In the genomic region with DNA sequence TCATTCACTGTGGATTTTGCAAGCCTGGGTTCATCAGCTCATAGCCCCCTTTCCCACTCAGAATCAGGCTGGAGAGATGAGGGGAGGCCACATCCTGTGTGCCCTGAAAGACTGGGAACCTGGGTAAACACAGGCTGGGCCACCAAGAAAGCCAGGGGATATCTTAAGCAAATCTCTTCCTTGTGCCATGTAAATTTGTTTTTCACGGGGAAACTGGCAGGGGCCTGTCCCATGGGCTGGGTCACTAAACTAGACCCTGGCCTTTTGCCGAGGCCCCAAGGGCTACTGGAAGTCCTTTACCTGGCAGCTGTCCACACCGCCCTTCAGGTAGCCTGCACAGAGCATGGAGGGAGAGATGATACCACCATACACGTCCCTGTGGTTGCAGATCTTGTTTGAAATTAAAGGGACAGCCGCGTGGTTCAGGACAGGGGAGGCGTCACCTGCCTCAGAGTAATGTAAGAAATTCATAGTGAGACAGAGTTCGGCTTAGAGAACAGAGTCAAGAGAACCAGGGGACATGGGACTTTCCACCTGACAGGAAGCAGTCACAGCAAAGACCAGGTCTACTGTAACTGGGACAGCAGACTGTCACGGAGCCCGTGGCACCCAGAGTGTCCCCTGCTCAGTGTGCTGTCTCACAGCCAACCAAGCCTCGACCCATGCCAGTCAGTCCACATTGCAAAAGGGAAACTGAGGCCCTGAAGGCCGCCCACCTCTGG, we compare ENCODE assay signal across 20 mouse cellular contexts. TPM values are rescaled to one million over a fixed set of nuclear protein-coding genes. Genes with fewer than 3 reads are reported as not detected.
A peak's percentile ranks its signal among the peaks of the same experiment; 100 is the strongest.
DNase-seq lines count a peak whose midpoint lies in the region; ATAC-seq lines count a peak whose summit lies in the region.
"Had no signal": no experiment of that assay in that cellular context is flagged by ENCODE, and none has a peak within 500 bp of the region (broad histone marks: within the 10 kb centered on the region; RNA-seq: fewer than 3 reads in every experiment).

No protein-coding gene starts in this region.

- no peaks in the 10 kb centered on the region for H3K9me3 ChIP-seq in liver, embryonic 12.5 days (replicated peaks)
- H3K9me3 ChIP-seq: embryonic facial prominence, embryonic 15.5 days; forebrain, embryonic 12.5 days; neural tube, embryonic 15.5 days had no signal

- ATAC-seq in inflammation-experienced regulatory T-cells, adult 6 months: peak; percentile 85
- no peak for ATAC-seq in liver, embryonic 12.5 days

- peak; percentile 52 for DNase-seq in thymus, postnatal 0 days (ENCODE audit: low spot score)
- no peak for DNase-seq in thymus, postnatal 10 days (ENCODE audit: low spot score in 2 of 2)
- peak; percentile 18 for DNase-seq in lung, postnatal 25 days (ENCODE audit: low spot score)
- peak; percentile 44 for DNase-seq in thymus, postnatal 25 days
- no peak for DNase-seq in gastrocnemius, postnatal 36 days
- DNase-seq: spleen, adult 18-20 months had no signal

- H3K4me2 ChIP-seq in liver, embryonic 12.5 days: no peak overlapping the region
- H3K4me2 ChIP-seq: embryonic facial prominence, embryonic 15.5 days; forebrain, embryonic 12.5 days; neural tube, embryonic 15.5 days had no signal

- no peaks in the 10 kb centered on the region for H3K36me3 ChIP-seq in liver, embryonic 12.5 days
- H3K36me3 ChIP-seq: embryonic facial prominence, embryonic 15.5 days; forebrain, embryonic 12.5 days; neural tube, embryonic 15.5 days had no signal

- no peak overlapping the region for H3K4me3 ChIP-seq in liver, embryonic 12.5 days
- H3K4me3 ChIP-seq: embryonic facial prominence, embryonic 15.5 days; forebrain, embryonic 12.5 days; neural tube, embryonic 15.5 days had no signal

- intact Hi-C loops in gastrocnemius, postnatal 36 days (cut with DNase I): no loop called here

- WGBS in liver, embryonic 12.5 days (ENCODE audit: insufficient replicate concordance): 65% methylated on average over 12 of the region's 12 CpGs

- H3K9ac ChIP-seq in liver, embryonic 12.5 days: no peak overlapping the region
- H3K9ac ChIP-seq: embryonic facial prominence, embryonic 15.5 days; forebrain, embryonic 12.5 days; neural tube, embryonic 15.5 days had no signal

- no peak overlapping the region for H3K27ac ChIP-seq in liver, embryonic 12.5 days
- H3K27ac ChIP-seq: embryonic facial prominence, embryonic 15.5 days; forebrain, embryonic 12.5 days; neural tube, embryonic 15.5 days had no signal

- H3K27me3 ChIP-seq in liver, embryonic 12.5 days (replicated peaks): no peaks in the 10 kb centered on the region; the same call in 1 of the 2 replicates
- H3K27me3 ChIP-seq: embryonic facial prominence, embryonic 15.5 days; forebrain, embryonic 12.5 days; neural tube, embryonic 15.5 days had no signal

- peaks cover 5% of the 10 kb centered on the region for H3K4me1 ChIP-seq in liver, embryonic 12.5 days
- H3K4me1 ChIP-seq: embryonic facial prominence, embryonic 15.5 days; forebrain, embryonic 12.5 days; neural tube, embryonic 15.5 days had no signal

RNA-seq across cellular contexts. Expression of a gene that starts 14.3 kb away (rescaled TPM):
- polyA plus RNA-seq in thymus, postnatal 0 days (2015; fragmentation: Nextera tagmentation; extraction: Ambion mirVana): 0.13 and 0.25 TPM in 2 replicates
- polyA plus RNA-seq in inflammation-experienced regulatory T-cells, adult 6 months (2017; shearing (Covaris generic)): 1 to 10 TPM; 1.3 to 5.3 (median 4.6) TPM
- total RNA-seq in gastrocnemius, postnatal 36 days (2021): not detected
- 0.24 and 0.33 TPM in 2 replicates for polyA plus RNA-seq in liver, embryonic 12.5 days (2016; fragmentation: Nextera tagmentation; extraction: Ambion mirVana)
- total RNA-seq: gastrocnemius, adult 18-20 months; heart, adult 8-10 months; heart, postnatal 25 days; layer of hippocampus, postnatal 10 days; liver, adult 2 months had no signal
- polyA plus RNA-seq: forebrain, embryonic 12.5 days; liver, adult 2 months had no signal

RNA-seq across cellular contexts. Expression of a gene that starts 19.4 kb away (rescaled TPM):
- 4.3 and 7.4 TPM in 2 replicates for polyA plus RNA-seq in thymus, postnatal 0 days (2015; fragmentation: Nextera tagmentation; extraction: Ambion mirVana)
- under 1 TPM in 1 of 3 experiments, not detected in 2; 0.70 TPM for polyA plus RNA-seq in inflammation-experienced regulatory T-cells, adult 6 months (2017; shearing (Covaris generic))
- total RNA-seq in gastrocnemius, postnatal 36 days (2021): not detected
- 0.46 TPM in 1 of 2 replicates, not detected in the other for polyA plus RNA-seq in liver, embryonic 12.5 days (2016; fragmentation: Nextera tagmentation; extraction: Ambion mirVana)
- total RNA-seq: gastrocnemius, adult 18-20 months; heart, adult 8-10 months; heart, postnatal 25 days; layer of hippocampus, postnatal 10 days; left cerebral cortex, postnatal 14 days; liver, adult 2 months; megakaryocyte progenitor cell, adult 5-6 weeks; midbrain, postnatal 0 days had no signal
- polyA plus RNA-seq: cerebellum, adult 2 months; embryonic facial prominence, embryonic 15.5 days; forebrain, embryonic 12.5 days; midbrain, postnatal 0 days; neural tube, embryonic 15.5 days had no signal

RNA-seq across cellular contexts. Expression of a gene that starts 23.2 kb away (rescaled TPM):
- 66.8 and 75.0 TPM in 2 replicates for polyA plus RNA-seq in thymus, postnatal 0 days (2015; fragmentation: Nextera tagmentation; extraction: Ambion mirVana)
- polyA plus RNA-seq in inflammation-experienced regulatory T-cells, adult 6 months (2017; shearing (Covaris generic)): 100 to 1,000 TPM; 224 to 328 (median 255) TPM
- total RNA-seq in gastrocnemius, postnatal 36 days (2021): under 1 TPM in 1 of 2 experiments, not detected in 1; 0.41 TPM
- polyA plus RNA-seq in liver, embryonic 12.5 days (2016; fragmentation: Nextera tagmentation; extraction: Ambion mirVana): 23.2 and 25.6 TPM in 2 replicates
- total RNA-seq: gastrocnemius, adult 18-20 months; heart, postnatal 25 days; left cerebral cortex, postnatal 14 days; midbrain, postnatal 0 days had no signal
- polyA plus RNA-seq: cerebellum, adult 2 months; midbrain, postnatal 0 days; neural tube, embryonic 15.5 days had no signal

RNA-seq across cellular contexts. Expression of a gene that starts 40.3 kb away (rescaled TPM):
- 1.2 and 1.4 TPM in 2 replicates for polyA plus RNA-seq in thymus, postnatal 0 days (2015; fragmentation: Nextera tagmentation; extraction: Ambion mirVana)
- polyA plus RNA-seq in inflammation-experienced regulatory T-cells, adult 6 months (2017; shearing (Covaris generic)): not detected
- not detected for total RNA-seq in gastrocnemius, postnatal 36 days (2021)
- polyA plus RNA-seq in liver, embryonic 12.5 days (2016; fragmentation: Nextera tagmentation; extraction: Ambion mirVana): not detected in 2 replicates
- total RNA-seq: gastrocnemius, adult 18-20 months; heart, adult 8-10 months; heart, postnatal 25 days; layer of hippocampus, postnatal 10 days; left cerebral cortex, postnatal 14 days; megakaryocyte progenitor cell, adult 5-6 weeks; midbrain, postnatal 0 days had no signal
- polyA plus RNA-seq: cerebellum, adult 2 months; forebrain, embryonic 12.5 days; liver, adult 2 months; midbrain, postnatal 0 days; neural tube, embryonic 15.5 days had no signal

RNA-seq across cellular contexts. Expression of a gene that starts 55.0 kb away (rescaled TPM):
- polyA plus RNA-seq in thymus, postnatal 0 days (2015; fragmentation: Nextera tagmentation; extraction: Ambion mirVana): 7.1 and 8.7 TPM in 2 replicates
- polyA plus RNA-seq in inflammation-experienced regulatory T-cells, adult 6 months (2017; shearing (Covaris generic)): not detected
- not detected for total RNA-seq in gastrocnemius, postnatal 36 days (2021)
- polyA plus RNA-seq in liver, embryonic 12.5 days (2016; fragmentation: Nextera tagmentation; extraction: Ambion mirVana): 2.2 and 2.3 TPM in 2 replicates
- total RNA-seq: gastrocnemius, adult 18-20 months; heart, adult 8-10 months; heart, postnatal 25 days; layer of hippocampus, postnatal 10 days; left cerebral cortex, postnatal 14 days; megakaryocyte progenitor cell, adult 5-6 weeks; midbrain, postnatal 0 days had no signal
- polyA plus RNA-seq: embryonic facial prominence, embryonic 15.5 days had no signal

Comparison
In these comparisons a context has a peak if more than half of its experiments do, and no peak if none do; other contexts are left out.
1. DNase-seq: peak in thymus, postnatal 0 days (single experiment), lung, postnatal 25 days (single experiment) and thymus, postnatal 25 days (single experiment); none in thymus, postnatal 10 days (0 of 2) and gastrocnemius, postnatal 36 days (0 of 2).